Mouse (Mus musculus): ENCODE results near the gene Map3k19.

- TF ChIP-seq CTCF (IDR thresholded peaks at IDR 0.05; ENCODE audit: insufficient read depth, low read depth, low read length) (no peak), POLR2A (IDR thresholded peaks at IDR 0.05; ENCODE audit: insufficient read depth, low read depth, low read length) (no peak)
Measured at GRCm38 (mm10) chr1:127861900-127862299, 7.1 kb upstream of the Map3k19 start.

Measured in olfactory bulb, adult 2 months (tissue).